Mouse (Mus musculus): ENCODE data around the gene Ror1.

Ror1 gene

DNA sequence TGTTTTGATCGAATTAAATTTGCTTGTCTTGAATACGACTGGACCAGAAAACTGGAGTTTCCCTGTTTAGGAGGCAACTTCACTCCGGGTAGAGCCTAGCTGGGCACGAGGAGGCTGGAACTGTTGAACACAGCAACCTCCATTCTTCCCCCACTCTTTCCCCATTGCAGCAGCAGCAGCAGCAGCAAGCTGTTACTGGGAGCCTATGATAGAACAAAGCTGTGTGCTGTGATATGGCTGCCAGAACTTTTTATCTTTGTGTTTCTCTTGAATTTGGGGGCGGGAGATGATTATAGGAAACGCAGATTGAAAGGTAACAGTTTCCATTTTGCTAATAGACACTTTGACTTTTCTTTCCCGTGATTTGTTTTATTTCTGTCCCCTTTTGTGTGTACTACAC lies 70.2 kb downstream of the Ror1 start:
- no peak for DNase-seq

DNA sequence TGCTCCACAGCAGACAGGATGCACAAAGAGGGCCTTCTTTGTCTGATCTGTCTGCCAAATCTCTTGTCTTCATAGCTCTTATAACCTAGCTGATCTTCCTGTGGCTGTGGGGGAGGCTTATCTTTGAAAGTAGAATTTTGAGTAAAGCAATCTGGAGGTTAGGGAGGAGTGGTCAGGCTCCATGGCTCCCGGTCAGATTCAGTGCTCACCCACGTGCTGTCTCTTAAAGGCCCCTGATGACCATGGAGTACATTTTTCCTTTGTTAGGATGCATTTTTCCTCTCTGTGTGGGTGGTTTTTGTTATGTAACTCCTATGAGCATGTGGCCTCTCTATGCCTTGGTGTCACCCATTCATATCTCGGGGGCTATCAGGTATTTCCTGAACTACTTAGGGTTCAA lies 71.3 kb downstream of the Ror1 start:
- no peak for DNase-seq

DNA sequence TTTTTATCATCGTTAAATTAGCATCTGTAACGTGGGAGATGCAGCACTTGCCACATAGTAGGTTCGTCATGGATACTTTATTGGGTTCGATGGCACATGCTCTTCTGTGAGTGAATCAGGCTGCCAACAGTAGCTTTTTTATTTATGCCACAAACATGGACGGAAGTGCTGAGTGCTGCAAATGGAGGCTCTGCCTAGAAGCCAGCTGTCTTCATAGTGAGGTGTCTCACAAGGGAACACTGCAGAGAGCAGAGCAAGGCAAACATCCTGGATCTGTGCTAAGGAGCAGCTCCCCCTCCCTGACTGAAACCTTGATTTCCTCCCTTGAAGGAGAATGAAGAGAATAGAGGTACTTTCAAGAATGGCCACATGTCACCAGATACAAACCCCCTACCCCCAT lies 74.1 kb downstream of the Ror1 start:
- DNase-seq = no peak

DNA sequence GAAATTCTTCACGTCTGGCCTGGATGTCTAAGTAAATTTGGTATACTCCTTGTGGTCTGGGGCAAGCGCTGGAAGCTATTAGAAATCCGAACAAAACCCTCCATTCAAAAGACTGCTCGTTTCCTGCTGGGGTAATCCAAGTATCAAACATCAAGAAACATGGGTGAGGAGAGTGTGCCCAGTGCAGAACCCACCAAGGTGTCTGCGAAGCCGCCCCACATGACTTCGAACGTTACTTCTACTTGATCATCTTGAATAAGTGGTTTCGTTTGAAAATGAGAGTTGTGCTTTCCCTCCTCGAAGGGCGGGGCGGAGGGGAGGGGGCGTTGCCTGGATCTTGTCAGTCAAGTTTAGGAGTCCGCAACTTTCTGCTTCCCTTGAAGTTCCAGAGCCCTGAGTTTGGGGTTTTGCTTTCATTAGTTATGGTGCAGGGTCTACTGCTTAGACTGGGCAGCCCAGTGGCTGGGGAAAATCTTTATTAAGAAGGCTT lies 74.6 kb downstream of the Ror1 start:
- no peak for DNase-seq

DNA sequence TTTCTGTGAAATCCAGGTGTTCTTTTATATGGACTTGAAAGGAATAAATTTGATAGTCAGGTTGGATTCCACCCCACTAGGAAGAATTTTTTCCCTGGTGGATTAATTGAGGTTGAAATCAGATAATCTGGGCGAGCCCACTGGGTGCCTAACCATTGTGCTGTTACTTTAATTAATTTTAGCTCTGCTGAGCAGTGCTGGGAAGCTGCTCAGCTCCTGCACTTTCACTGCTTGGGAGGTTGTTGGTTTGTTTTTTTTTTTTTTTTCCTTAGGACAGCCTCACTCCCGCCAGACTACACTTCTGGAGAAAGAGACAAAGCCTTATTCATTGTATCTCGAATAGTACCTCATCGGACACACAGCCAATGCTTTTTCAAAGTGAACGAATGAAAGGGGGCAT lies 75.2 kb downstream of the Ror1 start:
- DNase-seq = no peak

DNA sequence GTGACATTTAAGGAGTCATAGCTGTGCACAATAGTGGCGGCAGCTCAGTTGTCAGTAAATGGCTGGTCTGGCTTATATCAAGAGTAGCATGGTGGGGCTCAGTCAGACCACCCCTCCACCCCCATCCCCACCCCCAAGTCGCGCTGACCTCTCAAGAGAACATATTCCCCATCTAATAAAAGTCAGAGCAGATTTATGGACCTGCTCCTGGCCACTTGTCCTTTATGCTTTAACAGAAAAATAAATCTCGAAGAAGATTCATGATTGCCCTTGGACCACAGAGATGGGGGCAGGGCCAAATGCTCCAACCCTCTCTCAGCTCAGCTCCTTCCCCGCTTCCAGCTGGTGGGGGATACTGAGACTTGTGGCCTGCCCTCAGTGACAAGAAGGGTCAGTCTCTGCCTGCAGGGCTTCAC lies 75.9 kb downstream of the Ror1 start:
- no peak for DNase-seq

DNA sequence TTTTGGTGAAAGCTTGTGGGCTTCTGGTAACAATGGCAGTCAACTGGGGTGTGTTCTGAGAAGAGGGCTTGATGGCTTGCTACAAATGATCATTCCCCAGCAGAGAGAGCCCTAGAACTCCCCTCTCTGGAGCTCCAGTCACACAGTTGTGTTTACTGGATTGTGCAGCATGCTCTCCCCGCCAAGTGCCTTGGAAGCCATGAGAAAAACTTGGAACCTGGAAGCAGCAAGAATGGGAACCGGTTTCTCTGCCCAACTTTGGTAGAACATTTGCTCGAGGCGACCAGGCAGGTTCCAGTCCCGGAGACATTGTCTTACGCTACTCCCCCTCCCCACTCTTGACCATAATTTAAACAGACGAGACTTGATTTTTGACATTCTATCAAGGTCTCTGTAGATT lies 80.0 kb downstream of the Ror1 start:
- no peak for DNase-seq

DNA sequence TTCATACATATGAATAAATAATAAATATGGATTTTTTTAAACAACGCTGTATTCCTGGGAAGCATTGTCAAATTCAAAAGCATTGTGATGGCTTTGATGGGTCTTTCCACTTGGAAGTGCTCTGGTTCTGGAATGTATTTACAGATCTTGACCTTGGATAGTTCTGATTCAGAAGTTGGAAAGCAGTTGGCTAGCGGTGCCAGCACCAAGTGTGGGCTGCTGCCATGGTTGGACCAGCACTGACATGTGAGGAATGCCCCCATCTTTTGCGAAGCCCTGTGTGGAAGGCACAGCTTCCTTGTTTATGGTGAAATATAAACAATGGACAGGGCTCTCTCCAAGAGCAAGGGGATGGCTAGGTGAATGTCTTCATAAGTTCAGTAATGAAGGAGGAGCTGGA lies 82.7 kb downstream of the Ror1 start:
- DNase-seq = no peak

DNA sequence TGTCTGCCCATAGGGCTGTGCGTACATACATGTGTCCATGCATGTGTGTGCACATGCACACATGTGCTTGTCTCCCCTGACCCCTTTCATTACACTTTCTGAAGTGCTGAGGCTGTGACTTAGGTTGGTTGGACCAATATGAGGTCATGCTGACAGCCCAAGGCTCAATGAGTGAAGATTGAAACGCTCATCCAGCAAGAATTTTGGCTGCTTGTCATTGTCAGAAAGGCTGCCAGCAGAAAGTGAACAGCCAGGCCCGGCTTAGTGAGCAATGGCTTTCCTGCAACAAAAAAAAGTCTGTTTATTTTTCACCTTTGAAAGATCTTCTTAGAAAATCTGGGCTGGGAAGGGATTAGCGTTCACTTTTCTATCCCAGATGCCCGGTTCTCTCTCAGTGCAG lies 86.1 kb downstream of the Ror1 start:
- DNase-seq = peak; percentile 75 to 83

DNA sequence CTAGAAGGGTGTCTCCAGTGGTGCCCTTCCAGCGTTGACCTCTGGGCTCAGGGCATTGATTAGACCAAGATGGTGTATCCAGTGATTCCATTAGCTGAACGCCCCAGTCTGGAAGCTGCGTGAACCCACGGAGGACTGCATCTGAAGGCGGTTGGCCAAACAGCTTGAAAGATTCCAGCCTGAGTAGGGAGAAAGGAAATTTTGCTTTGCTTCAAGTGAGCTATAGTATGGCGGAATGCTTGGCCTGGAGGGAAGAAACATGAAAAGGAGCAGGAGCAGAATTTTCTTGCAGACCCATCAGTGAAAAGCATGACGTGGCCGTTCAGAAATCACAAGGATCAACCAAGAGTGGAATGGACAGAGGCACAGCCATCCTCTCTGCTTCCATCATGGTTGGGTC lies 91.2 kb downstream of the Ror1 start:
- DNase-seq = no peak

DNA sequence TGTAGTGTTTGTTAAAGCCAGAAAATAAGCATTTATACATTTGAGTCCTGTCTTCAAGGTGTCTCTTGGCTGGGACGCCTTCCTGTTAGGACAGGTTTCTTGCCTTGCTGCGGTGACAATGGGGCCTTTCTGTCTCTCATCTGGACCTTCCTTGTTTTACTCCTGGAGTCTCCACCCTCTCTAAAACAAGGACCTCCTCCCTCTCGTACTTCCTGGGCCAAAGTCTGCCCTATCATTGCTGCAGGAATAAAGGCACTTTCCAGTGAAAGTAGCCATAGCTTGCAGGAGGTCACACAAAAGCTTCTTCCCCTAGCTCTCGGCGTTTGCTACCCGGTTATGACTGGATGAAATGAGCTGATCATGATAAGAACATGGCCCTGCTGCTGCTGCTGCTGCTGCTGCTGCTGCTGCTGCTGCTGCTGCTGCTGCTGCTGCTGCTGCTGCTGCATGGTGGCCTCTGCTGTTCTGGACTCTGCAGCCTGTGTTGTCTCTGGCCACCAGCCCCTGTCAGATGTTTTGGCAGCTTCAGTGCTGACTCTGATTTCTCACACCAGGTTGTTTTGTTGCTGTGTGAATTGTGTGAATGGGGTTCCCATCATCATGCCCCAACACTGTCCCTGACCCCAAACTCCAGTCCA lies 92.1 kb downstream of the Ror1 start:
- DNase-seq = no peak

DNA sequence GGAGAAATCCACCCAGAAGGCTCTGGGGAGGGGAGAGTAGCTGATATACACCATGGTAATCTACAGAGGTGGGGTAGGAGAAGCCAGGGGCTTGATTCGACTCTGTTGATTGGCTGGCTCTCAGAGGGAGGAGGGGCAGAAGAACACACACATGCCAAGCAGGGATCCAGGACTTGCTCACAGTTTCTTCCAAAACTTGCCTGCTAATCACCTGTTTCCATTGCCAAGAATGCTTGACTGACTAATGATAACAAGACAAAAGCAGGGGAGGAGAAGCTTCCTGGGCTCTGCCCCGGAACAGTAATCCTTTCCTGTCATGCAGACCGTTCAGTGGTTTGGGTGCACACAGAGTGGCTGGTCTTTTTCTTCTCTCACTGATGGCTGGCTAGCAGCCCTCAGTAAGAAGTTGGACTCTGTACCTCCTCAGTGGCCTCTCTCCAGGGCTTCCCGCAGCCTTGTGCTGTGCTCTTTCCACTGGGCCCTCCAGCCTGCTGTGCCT lies 92.7 kb downstream of the Ror1 start:
- DNase-seq = no peak

DNA sequence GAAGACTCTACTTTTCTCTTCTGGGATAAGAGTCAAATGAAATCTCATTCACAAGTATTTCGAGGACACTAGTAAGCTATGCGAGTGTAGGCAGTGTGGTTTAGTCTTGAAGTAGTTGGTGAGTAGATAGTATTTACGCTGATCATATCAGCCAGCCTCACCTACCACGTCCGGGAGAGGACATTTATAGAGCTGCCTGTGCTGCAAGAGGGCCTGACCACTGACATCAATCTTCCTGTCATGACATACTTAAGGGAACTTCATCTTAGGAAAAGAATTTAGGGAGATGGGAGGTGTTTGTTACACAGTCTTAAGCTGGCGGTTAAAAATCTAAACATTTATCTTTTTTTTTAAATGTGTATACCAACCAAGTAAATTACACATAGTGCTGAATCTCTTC lies 95.9 kb downstream of the Ror1 start:
- DNase-seq = no peak

DNA sequence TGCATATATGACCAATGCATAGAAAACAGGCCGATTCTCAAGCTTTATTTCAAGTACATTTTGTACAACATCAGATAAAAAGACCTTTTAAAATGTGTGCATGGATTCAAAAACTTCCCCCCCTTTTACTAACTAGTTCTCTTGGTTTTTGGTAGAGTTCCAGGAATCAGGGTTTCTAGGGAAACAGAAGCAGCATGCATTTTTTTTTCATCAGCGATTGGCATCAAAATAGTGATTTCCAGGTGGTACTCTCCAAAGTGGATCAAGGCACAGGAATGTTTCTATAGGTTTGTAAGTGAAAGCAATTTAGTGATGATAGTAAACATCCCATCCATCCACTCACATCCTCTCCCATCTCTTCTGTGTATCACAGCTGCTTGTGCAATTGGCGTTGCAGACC lies 98.5 kb downstream of the Ror1 start:
- DNase-seq = no peak

DNA sequence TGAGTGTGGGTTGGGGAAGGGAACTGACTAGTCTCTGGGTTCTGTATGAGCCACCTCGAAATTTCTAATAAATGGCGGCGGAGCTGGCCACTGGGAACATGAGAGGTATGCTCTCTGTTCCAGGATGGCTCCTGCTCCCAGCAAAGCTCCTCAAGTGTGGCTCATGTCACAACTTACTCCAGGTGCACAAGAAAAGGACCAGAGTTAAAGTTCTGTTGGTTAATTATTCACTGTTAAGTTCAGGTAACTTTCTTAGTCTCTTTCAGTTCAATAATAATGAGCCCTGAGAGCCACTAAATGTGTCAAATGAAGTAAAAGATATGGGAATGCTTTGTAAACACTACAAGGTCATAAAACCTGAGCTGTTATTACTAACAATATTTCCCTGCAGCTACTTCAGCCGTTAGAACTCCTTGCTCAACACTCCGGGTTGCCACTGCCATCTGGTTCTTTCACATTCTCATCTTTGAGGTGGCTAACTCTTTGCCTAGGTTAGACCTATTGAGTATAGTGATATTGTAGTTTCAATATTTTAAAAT lies 100.7 kb downstream of the Ror1 start:
- DNase-seq = no peak

DNA sequence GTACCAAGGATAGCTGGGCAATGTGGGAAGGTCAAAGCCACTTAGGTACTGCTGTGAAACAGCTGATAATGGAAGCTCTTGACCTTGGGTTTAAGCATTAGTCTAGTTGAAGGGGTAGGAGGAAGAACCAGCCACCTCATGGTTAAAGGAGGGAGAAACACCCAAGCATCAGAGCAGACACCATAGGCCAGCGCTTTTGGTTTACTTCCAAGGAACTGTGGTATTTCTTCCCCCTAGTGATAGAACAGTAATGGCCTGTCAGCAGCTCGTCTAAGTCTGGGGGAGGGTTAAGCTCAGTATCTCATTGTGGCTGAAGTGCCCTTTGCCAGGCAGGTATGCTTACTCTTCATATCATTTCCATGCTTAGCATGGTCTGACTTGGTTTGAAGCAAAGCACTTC lies 102.7 kb downstream of the Ror1 start:
- DNase-seq = no peak

DNA sequence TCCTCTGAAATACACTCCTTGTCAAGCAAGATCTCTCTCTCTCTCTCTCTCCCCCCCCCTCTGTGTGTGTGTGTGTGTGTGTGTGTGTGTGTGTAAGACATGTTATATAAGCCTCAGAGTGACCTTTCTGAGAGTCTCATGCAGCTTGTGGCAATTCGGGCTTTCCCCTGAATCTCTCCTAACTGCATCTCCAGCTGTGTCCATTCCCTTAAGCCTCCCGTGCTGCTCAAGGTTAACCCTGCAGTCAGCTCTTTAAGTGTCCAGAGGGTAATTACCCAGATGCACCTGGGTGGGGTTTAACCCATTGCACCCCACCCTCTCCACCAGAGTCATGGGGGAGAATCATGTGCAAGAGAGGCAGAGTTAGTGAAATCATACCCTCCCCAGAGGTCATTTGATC lies 105.7 kb downstream of the Ror1 start:
- DNase-seq = no peak

DNA sequence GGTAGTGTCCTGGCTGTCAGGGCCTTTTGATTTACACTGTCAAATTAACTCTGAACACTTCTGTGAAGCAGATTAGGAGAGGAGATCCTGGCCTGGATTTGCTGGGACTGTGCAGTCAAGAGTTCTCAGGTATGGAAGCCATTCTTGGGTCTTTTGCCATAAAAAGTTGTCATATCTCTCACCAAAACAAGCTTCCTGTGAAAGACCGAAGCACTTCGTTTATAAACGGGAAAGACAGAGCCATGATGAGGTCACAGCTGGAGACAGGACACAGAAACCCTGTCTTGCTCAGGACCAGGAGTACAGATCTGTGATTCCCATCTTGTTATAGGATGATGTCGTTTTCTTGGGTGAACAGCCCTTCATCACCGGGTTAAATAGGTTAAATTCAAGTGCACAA lies 107.5 kb downstream of the Ror1 start:
- no peak for DNase-seq

DNA sequence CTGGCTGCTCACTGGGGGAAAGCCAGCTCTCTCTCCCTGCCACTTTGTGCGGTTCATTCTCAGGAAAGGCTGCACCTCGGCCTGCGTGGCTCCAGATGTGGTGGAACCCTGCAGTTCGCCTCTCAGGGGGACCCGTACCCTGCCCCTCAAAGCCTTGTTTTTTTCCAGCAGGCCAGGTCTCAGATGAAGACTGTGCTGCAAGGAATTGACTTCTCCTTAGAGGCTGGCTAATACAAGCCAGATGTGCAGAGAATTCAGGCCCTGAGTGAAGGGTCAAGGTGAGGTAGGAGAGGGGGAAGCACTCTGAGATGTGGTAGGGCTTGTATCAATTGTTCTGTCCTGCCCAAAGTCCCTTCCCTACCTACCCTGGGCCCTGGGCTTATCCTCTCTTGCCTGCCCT lies 108.1 kb downstream of the Ror1 start:
- DNase-seq = no peak

DNA sequence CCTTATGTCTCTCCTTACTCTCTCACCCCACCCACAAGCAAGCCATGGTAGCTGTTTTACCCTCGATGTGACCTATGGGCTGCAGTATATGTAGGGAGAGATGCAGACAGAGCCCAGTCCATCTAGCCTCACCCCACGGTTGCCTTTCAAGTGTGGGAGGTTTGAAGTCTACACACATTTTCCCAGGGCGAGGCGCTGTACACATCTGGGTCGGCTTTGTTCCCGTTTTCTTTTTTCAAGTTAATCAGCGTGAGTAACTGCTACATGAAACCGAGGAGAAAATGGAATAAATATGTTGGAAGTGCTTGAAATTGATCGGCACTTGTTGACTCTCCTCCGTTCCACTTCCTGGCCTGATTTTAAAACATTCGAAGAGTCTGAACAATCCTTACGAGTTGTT lies 108.8 kb downstream of the Ror1 start:
- no peak for DNase-seq

DNA sequence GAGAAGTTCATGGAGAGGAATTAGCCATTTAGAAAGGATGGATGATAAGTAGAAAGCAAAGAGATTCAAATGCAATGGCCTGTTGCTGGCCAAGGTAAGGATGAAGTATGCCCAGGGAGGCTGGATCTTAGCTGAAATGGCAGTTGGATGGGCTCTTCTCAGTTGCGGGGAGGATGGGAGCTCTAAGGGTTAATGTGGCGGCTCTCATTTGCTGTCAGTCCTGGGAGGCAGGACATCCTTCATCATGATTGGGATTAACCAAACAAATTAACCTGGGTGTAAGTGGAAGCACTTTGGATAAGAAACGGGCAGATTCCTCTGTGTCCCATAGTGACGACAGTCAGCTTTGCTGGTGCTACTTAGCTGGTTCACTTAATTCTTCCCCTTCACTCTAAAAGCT lies 112.5 kb downstream of the Ror1 start:
- DNase-seq = no peak

DNA sequence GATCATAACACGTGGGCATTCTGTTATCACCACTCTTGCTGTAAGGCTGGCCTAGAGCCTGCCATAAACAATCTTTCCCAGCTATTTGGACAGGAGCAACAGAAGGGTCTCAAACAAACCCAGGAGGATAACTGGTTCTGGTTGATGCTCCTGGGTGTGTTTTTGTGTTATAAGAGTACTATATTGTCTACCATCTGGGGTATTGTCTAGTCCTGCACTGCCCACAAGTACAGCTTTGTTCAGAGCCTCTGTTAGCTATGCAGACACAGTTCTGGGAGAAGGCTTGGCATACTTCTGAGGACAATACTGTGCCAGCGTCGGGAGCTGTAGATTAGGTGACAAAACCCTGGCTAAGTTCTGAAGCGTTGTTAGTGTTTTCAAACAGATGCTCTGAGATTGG lies 113.5 kb downstream of the Ror1 start:
- no peak for DNase-seq

DNA sequence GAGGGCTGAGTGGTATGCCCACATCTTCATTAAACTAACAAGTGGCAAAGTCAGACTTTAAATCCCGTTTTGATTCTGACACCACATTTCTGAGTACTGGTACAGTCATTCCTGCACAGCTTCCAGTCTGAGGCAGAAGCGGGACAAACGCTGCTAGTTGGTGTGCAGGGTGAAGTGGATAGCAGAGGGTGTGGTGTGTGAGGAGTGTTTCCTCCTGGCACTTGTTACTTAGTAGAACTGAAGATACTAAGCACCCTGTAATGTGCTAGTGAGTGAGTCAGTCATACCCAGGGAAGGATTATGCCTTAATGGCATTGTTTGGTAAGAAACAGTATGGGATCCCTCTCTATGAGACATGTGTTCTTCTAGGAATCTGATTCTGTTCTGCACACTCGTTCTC lies 115.7 kb downstream of the Ror1 start:
- no peak for DNase-seq

DNA sequence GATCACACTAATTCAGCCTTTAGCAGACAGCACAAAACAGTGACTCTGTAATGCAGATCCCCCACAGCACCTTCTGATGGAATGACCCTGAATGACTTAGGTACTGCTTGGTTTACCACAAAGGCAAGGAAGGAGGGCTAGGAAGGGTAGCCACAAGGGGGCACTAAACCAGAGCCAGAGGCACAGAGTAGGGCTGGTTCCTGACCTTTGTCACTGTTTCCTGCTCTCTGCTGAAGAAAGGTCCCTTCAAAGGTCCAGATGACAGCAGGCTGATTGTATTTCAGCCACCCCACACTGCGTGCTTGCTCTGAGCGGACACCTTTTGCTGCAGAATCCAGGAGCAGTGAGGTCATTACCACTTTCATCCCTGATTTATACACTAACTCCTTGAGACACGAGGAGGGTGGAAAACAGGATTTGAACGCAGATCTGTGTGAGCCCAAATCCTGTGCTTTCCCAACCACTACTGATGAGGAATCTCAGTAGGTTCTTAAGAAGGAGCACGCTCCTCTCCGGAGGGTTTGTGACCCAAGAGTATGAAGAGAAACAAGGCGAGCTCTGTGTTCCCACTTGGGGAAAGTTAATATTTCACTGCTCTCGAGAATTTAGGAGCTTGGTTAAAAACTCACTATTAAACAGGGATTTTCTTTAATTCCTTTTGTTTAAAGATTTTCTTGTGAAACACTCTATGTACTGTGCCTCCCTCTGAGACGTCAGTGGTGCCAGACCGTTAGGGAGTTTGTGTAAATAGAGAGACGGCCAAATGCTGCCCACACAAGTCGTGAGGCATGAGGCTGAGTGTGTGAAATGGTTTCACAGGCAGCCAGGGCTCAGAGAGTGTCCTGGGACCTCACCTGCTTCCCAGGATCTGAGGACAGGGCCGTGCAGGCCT lies 119.0 kb downstream of the Ror1 start:
- peak; percentile 55 to 63 for DNase-seq

Data from cerebellum, postnatal 14 days (tissue).